Mouse (Mus musculus) spleen, adult 2 months (tissue): ENCODE measurements around the gene Zfp790. TPM values are rescaled to one million over a fixed set of nuclear protein-coding genes. Genes with fewer than 3 reads are reported as not detected.

ENCODE experiments used
- DNase-seq, 2 experiments: peaks; one replicate each; pipeline versions ENCODE4 v3.0.0 to v3.0.0-alpha.2; 2012 to 2021; ENCODE audit warnings: low spot score in 2 of 2, low read depth in 1 of 2
- H3K27ac ChIP-seq: fragments of 200-500 bp; 2 replicates; pipeline ENCODE4 v1.5.1; 2012; ENCODE audit warnings: low read length, inconsistent platforms; ENCODE audit not compliant: insufficient read depth
- H3K27me3 ChIP-seq: fragments of 200-500 bp; 2 replicates; pipeline ENCODE4 v1.6.1; 2012; ENCODE audit warnings: mild to moderate bottlenecking, moderate library complexity, low read length, inconsistent platforms; ENCODE audit not compliant: control insufficient read depth, insufficient read depth
- H3K36me3 ChIP-seq: fragments of 200-500 bp; 2 replicates; pipeline ENCODE4 v1.6.1; 2012; ENCODE audit warnings: mild to moderate bottlenecking, low read length, inconsistent platforms; ENCODE audit not compliant: control insufficient read depth, insufficient read depth
- H3K4me1 ChIP-seq: fragments of 200-500 bp; 2 replicates; pipeline ENCODE4 v1.6.1; 2011; ENCODE audit warnings: inconsistent platforms; ENCODE audit not compliant: control insufficient read depth, insufficient read depth, insufficient read length
- H3K4me3 ChIP-seq: fragments of 200-500 bp; 2 replicates; pipeline ENCODE4 v1.5.1; 2011; ENCODE audit warnings: mild to moderate bottlenecking, inconsistent platforms; ENCODE audit not compliant: insufficient read depth, insufficient read length; ENCODE audit errors: extremely low read depth
- CTCF ChIP-seq: fragments of 200-500 bp; IDR thresholded peaks from 2 replicates; pipeline ENCODE4 v1.5.1; 2011; ENCODE audit warnings: mild to moderate bottlenecking, inconsistent platforms; ENCODE audit not compliant: insufficient read depth, insufficient read length, insufficient replicate concordance; ENCODE audit errors: extremely low read depth
- POLR2A ChIP-seq: fragments of 200-500 bp; IDR thresholded peaks from 2 replicates; pipeline ENCODE4 v1.6.1; 2011; ENCODE audit warnings: low read depth, low read length, inconsistent platforms
- WGBS: fragments of 180-500 bp; shearing (Covaris S2); methylation state at CpG from one replicate; pipeline ENCODE4 v1.1.7; 2018; 5-methylcytosine and 5-hydroxymethylcytosine counted together
- polyA plus RNA-seq: library from polyadenylated mRNA; depleted of rRNA; stranded (reverse); fragments of >200 nt; gene quantifications from 2 replicates; pipeline ENCODE4 v1.2.3, GENCODE M21; 2012

Gene Zfp790
- polyA plus RNA-seq, 1 experiment, result 1.5 TPM

- DNase-seq, result no peak
- 89% methylated on average over 1 of the region's 1 CpGs for WGBS
- Histone ChIP-seq H3K36me3 (no peaks in the 10 kb centered on the region), H3K27me3 (no peaks in the 10 kb centered on the region), H3K27ac (no peak overlapping the region), H3K4me1 (peaks cover 6% of the 10 kb centered on the region; the same call in 1 of the 2 replicates), H3K4me3 (no peak overlapping the region)
- TF ChIP-seq POLR2A, result no peak
- TF ChIP-seq CTCF, result no peak
Measured at GRCm38 (mm10) chr7:29812244-29812643, 3.7 kb upstream of the Zfp790 start.

DNA sequence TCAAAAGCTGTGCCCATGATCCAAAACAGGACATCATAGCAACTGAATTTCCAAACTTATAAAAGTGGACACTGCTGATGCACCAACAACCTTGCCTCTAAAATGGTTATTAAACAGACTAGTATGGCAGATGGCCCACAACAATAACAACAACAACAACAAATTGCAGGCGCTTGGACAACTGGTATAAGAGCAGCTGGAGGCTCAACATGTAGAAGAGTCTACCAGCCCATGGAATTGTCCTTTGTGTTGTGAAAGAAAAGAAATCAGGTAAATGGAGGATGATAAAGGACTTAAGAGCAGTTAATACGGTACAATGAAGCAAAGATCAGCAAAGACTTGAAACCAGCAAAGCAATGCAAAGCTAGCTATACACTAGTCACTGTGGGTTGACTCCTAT is 1.5 kb upstream of the Zfp790 start:
- Histone ChIP-seq H3K4me3 (no peak overlapping the region), H3K27me3 (no peaks in the 10 kb centered on the region), H3K4me1 (peaks cover 6% of the 10 kb centered on the region; the same call in 1 of the 2 replicates), H3K27ac (no peak overlapping the region), H3K36me3 (no peaks in the 10 kb centered on the region)
- DNase-seq, result no peak
- 87% methylated on average over 2 of the region's 2 CpGs for WGBS
- TF ChIP-seq CTCF, result no peak

DNA sequence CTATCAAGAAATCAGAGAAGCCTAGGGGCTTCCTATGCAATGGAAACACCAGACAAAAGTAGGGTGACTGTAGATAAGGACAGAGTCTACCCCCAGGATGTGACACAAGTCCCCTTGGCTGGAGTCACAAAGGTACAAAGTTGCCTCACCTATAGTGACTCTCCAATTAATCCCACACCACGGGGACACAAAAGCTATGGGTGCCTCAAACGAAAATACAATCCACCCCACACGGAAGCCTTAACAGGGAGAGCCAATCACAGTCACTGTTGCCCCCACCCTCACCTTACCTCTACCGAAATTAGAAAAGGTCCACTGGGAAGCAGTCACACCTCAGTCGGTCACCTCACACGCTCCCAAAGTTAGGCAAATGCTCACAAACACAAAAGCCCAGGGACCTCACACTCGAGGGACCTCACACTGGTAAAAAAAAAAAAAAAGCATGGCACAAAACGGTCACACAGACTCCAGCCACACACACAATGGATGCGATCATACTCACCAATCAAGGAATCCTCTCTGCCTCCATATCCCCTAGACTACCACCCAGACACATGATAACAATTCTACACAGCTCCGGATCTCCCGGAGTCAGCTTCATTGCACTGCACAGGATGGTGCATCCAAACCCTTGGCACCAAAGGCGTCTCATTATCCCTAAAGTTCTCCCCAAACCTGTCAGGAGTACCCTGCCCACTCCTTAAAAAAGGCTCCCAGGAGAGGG is 691 bp upstream of the Zfp790 start:
- WGBS, result 4% methylated on average over 12 of the region's 12 CpGs

DNA sequence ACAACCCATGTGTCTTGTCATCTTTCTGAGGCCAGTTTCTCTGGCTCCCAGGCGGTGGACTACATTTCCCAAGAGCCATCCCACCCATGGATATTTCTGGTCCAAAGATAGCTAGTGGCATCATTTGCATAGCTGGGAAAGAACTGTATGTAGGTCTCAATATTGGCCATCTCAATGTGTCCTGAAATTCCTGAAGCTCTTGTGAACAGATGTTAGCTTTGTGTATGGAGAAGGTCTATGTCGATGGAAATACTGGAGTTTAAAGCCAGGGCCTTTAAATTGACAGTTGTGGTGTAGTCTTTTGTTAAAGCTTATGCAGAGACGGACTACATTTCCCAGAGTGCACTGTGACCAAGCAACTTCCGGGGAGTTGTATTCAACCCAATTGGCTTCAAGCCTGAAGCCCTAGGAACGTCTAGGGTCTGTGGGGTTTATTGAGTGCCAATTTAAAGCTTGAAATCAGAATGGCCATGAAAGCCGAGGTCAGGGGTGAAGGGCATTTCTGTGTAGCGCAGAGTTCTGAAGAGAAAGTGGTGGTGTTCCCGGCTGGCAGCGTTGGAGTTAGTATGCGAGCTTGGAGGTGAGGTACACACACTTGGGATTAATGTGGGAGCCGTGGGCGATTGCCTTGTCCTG is 2.8 kb downstream of the Zfp790 start:
- peaks cover 5% of the 10 kb centered on the region for H3K36me3 ChIP-seq
- DNase-seq, result peak; percentile 56 to 72
- H3K4me1 ChIP-seq, result peaks cover 6% of the 10 kb centered on the region; the same call in 1 of the 2 replicates
- peak overlapping the region; percentile 75 for H3K4me3 ChIP-seq
- H3K27ac ChIP-seq, result peak overlapping the region; percentile 12; the same call in 1 of the 2 replicates
- WGBS, result 6% methylated on average over 12 of the region's 12 CpGs
- no peaks in the 10 kb centered on the region for H3K27me3 ChIP-seq
- TF ChIP-seq POLR2A, result no peak

More for the DNA sequence above, 691 bp upstream of the Zfp790 start:
- Histone ChIP-seq H3K36me3 (no peaks in the 10 kb centered on the region), H3K4me3 (peak overlapping the region; percentile 77), H3K4me1 (peaks cover 6% of the 10 kb centered on the region; the same call in 1 of the 2 replicates), H3K27me3 (no peaks in the 10 kb centered on the region), H3K27ac (no peak overlapping the region)
- TF ChIP-seq POLR2A, result no peak
- TF ChIP-seq CTCF, result no peak
- no peak for DNase-seq

GRCm38 (mm10) chr7:29828001-29828400 is 12.1 kb downstream of the Zfp790 start:
- no peak overlapping the region for H3K27ac ChIP-seq
- 96% methylated on average over 12 of the region's 12 CpGs for WGBS
- no peak for TF ChIP-seq POLR2A
- no peak for TF ChIP-seq CTCF
- no peak overlapping the region for H3K4me3 ChIP-seq
- no peaks in the 10 kb centered on the region for H3K4me1 ChIP-seq
- no peak for DNase-seq
- H3K36me3 ChIP-seq, result peaks cover 40% of the 10 kb centered on the region
- H3K27me3 ChIP-seq, result no peaks in the 10 kb centered on the region

DNA sequence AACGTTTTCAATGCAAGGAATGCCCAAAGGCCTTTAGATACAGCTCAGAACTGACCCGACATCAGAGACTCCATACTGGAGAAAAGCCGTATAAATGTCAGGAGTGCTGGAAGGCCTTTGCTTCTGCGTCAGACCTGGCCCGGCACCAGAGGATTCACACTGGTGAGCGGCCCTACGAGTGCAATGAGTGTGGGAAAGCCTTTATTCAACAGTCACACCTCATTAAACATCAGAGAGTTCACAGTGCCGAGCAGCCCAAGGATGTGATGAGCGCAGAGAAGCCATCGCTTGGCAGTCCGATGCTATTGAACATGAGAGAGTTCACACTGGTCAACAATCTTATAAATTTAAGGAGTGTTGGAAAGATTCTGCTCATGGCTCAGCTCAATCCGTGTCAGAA is 13.9 kb downstream of the Zfp790 start:
- WGBS, result 96% methylated on average over 12 of the region's 12 CpGs
- no peak for TF ChIP-seq CTCF
- no peak for TF ChIP-seq POLR2A
- H3K36me3 ChIP-seq, result peaks cover 36% of the 10 kb centered on the region
- H3K4me1 ChIP-seq, result no peaks in the 10 kb centered on the region
- no peak overlapping the region for H3K4me3 ChIP-seq
- H3K27me3 ChIP-seq, result no peaks in the 10 kb centered on the region
- H3K27ac ChIP-seq, result no peak overlapping the region
- no peak for DNase-seq

DNA sequence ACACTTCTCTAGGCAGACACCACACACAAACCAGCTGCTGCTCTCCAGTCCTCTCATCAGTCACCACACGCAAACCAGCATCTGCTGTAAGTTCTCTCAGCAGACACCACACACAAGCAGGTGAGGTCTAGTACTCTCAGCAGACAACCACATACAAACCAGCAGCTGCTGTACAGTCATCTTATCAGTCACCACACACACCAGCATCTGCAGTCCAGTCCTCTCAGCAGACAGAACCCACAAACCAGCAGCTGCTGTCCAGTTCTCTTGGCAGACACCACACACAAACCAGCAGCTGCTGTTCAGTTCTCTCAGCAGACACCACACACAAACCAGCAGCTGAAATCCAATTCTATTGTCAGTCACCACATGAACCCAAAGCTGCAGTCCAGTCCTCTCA is 20.9 kb downstream of the Zfp790 start:
- Histone ChIP-seq H3K36me3 (no peaks in the 10 kb centered on the region), H3K27ac (no peak overlapping the region), H3K4me1 (no peaks in the 10 kb centered on the region), H3K27me3 (no peaks in the 10 kb centered on the region), H3K4me3 (no peak overlapping the region)
- 97% methylated on average over 1 of the region's 1 CpGs for WGBS
- TF ChIP-seq CTCF, result no peak
- no peak for DNase-seq
